Mouse (Mus musculus) myocyte (in vitro differentiated cells): ENCODE measurements at regions not wholly inside any gene's neighbourhood (a gene's known extent, or its start where the extent isn't known, plus 50 kb on each side); places are given as distances from the start of the nearest gene placed in this dataset.

ENCODE experiments used
- MYOD1 ChIP-seq, 3 experiments: IDR thresholded peaks; one replicate each; pipeline ENCODE4 v1.6.1; 2011; ENCODE audit warnings: control low read depth in 2 of 3, low read depth in 2 of 3, mild to moderate bottlenecking in 2 of 3, moderate library complexity in 1 of 3; ENCODE audit not compliant: insufficient read length in 2 of 3, control insufficient read depth in 1 of 3
- POLR2A ChIP-seq: IDR thresholded peaks from one replicate; pipeline ENCODE4 v1.6.1; 2011; ENCODE audit warnings: low read depth, mild to moderate bottlenecking, control low read depth, moderate library complexity; ENCODE audit not compliant: insufficient read length
- POLR2AphosphoS2 ChIP-seq: IDR thresholded peaks from one replicate; pipeline ENCODE4 v1.6.1; 2011; ENCODE audit warnings: low read depth, control low read depth; ENCODE audit not compliant: insufficient read length
- TCF12 ChIP-seq: IDR thresholded peaks from one replicate; pipeline ENCODE4 v1.6.1; 2011; ENCODE audit warnings: mild to moderate bottlenecking, control low read depth; ENCODE audit not compliant: poor library complexity, insufficient read depth, severe bottlenecking

DNA sequence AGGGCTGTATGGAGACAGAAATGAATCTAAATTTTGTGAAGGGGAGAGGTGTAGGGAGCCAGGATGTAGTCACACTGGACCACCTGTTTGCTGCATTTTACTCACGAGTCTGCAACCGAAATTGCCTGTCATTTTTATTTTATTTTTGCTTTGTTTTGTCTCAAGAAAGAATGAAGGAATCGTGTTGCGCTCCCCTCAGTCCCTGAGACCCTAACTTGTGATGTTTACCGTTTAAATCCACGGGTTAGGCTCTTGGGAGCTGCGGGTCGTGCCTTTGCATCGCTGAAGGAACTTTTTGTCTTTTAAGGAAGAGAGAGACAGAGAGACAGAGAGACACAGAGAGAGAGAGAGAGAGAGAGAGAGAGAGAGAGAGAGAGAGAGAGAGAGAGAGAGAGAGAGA, 420.2 kb upstream of the Ubash3b start:
- no peak for TF ChIP-seq POLR2A
- no peak for TF ChIP-seq TCF12
- TF ChIP-seq POLR2AphosphoS2: no peak
- no peak for TF ChIP-seq MYOD1 (IDR thresholded peaks at IDR 0.05; ENCODE audit: control insufficient read depth in 1 of 3, insufficient read length in 2 of 3, low read depth in 2 of 3)
